Mouse (Mus musculus): ENCODE data around the gene Tjp1.

DNA sequence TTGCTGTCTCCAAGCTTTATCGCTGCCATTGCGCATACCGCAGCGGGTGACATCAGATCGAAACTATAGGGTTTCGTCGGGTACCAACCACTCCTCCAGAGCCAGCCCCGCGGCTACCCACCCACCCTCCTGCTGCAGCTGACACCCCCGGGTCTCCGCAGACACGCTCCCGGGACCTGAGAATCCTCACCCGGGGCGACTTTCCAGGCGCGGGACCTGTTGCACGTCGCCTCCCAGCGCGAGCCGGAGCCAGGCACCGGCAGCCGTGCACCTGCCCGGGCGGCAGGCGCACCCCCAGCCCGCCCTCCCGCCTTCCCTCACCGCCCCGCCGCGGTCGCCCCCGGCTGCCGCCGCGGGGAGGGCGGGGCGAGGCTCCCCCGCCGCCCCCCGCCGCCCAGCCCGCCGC lies 157.2 kb downstream of the Tjp1 start:
- no peak for TF ChIP-seq CTCF (IDR thresholded peaks at IDR 0.05; ENCODE audit: low read depth)
- TF ChIP-seq EP300 (IDR thresholded peaks at IDR 0.05; ENCODE audit: low read depth), result no peak
